Mouse (Mus musculus): ENCODE measurements around the gene Canx.
A peak's percentile ranks its signal among the peaks of the same experiment; 100 is the strongest.
"Not testable (repeated sequence)": the region's sequence is repeated elsewhere in the genome, so short reads cannot be mapped to it uniquely, and the experiment has no call there.

Canx gene

GRCm38 (mm10) chr11:50325496-50326301 lies at the start of gene Canx:
TSS of gene Canx (minus strand) at chr11:50325673.
- DNase-seq: peak; percentile 98 to 99

GRCm38 (mm10) chr11:50374286-50375015 lies 49.0 kb upstream of the Canx start:
- DNase-seq: no peak

GRCm38 (mm10) chr11:50373621-50374020 lies 48.1 kb upstream of the Canx start:
- DNase-seq: no peak

- DNase-seq: no peak
Observed at GRCm38 (mm10) chr11:50373086-50373485, 47.6 kb upstream of the Canx start.

GRCm38 (mm10) chr11:50371911-50372310 lies 46.4 kb upstream of the Canx start:
- DNase-seq: no peak

- DNase-seq: peak; percentile 84 to 88
Observed at GRCm38 (mm10) chr11:50371399-50371841, 45.9 kb upstream of the Canx start.

GRCm38 (mm10) chr11:50370969-50371368 lies 45.5 kb upstream of the Canx start:
- peak; percentile 33 to 47 for DNase-seq

- no peak for DNase-seq
Observed at GRCm38 (mm10) chr11:50369360-50369911, 44.0 kb upstream of the Canx start.

GRCm38 (mm10) chr11:50367531-50367930 lies 42.1 kb upstream of the Canx start:
- DNase-seq: no peak

- no peak for DNase-seq
Observed at GRCm38 (mm10) chr11:50365322-50365721, 39.8 kb upstream of the Canx start.

- DNase-seq: peak; percentile 91 to 92
Observed at GRCm38 (mm10) chr11:50364548-50364947, 39.1 kb upstream of the Canx start.

- DNase-seq: not testable (repeated sequence)
Observed at GRCm38 (mm10) chr11:50361282-50361681, 35.8 kb upstream of the Canx start.

- peak; percentile 72 to 74 for DNase-seq
Observed at GRCm38 (mm10) chr11:50358950-50359861, 33.7 kb upstream of the Canx start.

GRCm38 (mm10) chr11:50355395-50355794 lies 29.9 kb upstream of the Canx start:
- no peak for DNase-seq

- no peak for DNase-seq
Observed at GRCm38 (mm10) chr11:50354851-50355250, 29.4 kb upstream of the Canx start.

GRCm38 (mm10) chr11:50354162-50354561 lies 28.7 kb upstream of the Canx start, which contains the start of gene Cby3:
TSS of gene Cby3 (plus strand) at chr11:50354462.
- no peak for DNase-seq

- DNase-seq: no peak
Observed at GRCm38 (mm10) chr11:50352177-50352576, 26.7 kb upstream of the Canx start.

- no peak for DNase-seq
Observed at GRCm38 (mm10) chr11:50346256-50347032, 21.0 kb upstream of the Canx start.

GRCm38 (mm10) chr11:50345486-50345885 lies 20.0 kb upstream of the Canx start:
- no peak for DNase-seq

- no peak for DNase-seq
Observed at GRCm38 (mm10) chr11:50336891-50337290, 11.4 kb upstream of the Canx start.

GRCm38 (mm10) chr11:50336126-50336525 lies 10.7 kb upstream of the Canx start:
- no peak for DNase-seq

- DNase-seq: peak; percentile 12 to 17
Observed at GRCm38 (mm10) chr11:50333181-50333580, 7.7 kb upstream of the Canx start.
